Comparison of ENCODE assay signal across 7 mouse cellular contexts in the genomic region with DNA sequence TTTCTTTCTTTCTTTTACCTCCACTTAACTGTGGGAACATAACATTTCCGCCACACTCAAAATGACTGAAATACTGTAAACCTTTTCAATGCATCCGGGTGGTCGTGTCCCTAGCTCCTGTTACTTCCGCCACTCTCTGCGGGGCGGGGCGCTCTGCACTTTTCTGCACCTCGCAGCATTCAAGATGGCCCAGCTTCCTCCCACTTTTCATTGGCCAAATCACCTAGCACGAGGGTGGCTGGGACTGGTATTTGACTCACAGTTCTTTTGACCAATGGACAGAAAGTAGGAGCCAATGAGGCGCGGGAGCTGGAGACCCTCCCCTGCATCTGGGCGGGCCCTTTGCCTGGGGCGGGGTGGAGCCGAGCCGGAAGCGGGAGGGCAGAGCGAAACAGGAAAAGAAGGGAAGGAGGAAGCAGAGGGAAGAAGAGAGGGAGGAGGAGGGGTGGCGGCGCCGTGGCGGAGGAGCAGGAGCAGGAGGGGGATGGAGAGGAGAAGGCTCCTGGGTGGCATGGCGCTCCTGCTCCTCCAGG. TPM values are rescaled to one million over a fixed set of nuclear protein-coding genes. Genes with fewer than 3 reads are reported as not detected.
DNase-seq lines count a peak whose midpoint lies in the region; ATAC-seq lines count a peak whose summit lies in the region.

A gene (plus strand): TSS at position 365 of the 533 bp plus-strand sequence.

- DNase-seq in adrenal gland, postnatal 14 days, result peak; percentile 99
- DNase-seq in embryonic facial prominence, embryonic 11.5 days (ENCODE audit: low spot score), result peak; percentile 99
- DNase-seq in kidney, adult 11 months, result peak; percentile 99
- DNase-seq in limb, embryonic 10.5 days (ENCODE audit: low spot score), result peak; percentile 96
- DNase-seq in spleen, adult 12 weeks (ENCODE audit: low spot score), result peak; percentile 88

- H3K27me3 ChIP-seq in embryonic facial prominence, embryonic 11.5 days (ENCODE audit: control insufficient read depth, insufficient read depth, low read length), result no peaks in the 10 kb centered on the region
- no peaks in the 10 kb centered on the region for H3K27me3 ChIP-seq in limb, embryonic 10.5 days (ENCODE audit: low read depth, poor library complexity, severe bottlenecking)
- H3K27me3 ChIP-seq in midbrain, embryonic 13.5 days, result no peaks in the 10 kb centered on the region

- H3K9me3 ChIP-seq in embryonic facial prominence, embryonic 11.5 days (replicated peaks; ENCODE audit: control insufficient read depth, low read length), result no peaks in the 10 kb centered on the region
- no peaks in the 10 kb centered on the region for H3K9me3 ChIP-seq in limb, embryonic 10.5 days (replicated peaks)
- no peaks in the 10 kb centered on the region for H3K9me3 ChIP-seq in midbrain, embryonic 13.5 days

- H3K27ac ChIP-seq in embryonic facial prominence, embryonic 11.5 days (replicated peaks; ENCODE audit: low read depth, low read length), result 0 out of 2 replicates have a peak within 1 kb of the TSS, but pooled peaks have one; percentile 32
- H3K27ac ChIP-seq in limb, embryonic 10.5 days, result peak within 1 kb of the TSS; percentile 87
- H3K27ac ChIP-seq in midbrain, embryonic 13.5 days, result peak within 1 kb of the TSS; percentile 57; the same call in 1 of the 2 replicates

- peak; percentile 99 for ATAC-seq in embryonic facial prominence, embryonic 11.5 days (replicated peaks; ENCODE audit: insufficient number of reproducible peaks, low FRiP score, low TSS enrichment, low read depth)
- ATAC-seq in granulocyte monocyte progenitor cell, adult 5-6 weeks (replicated peaks; ENCODE audit: poor library complexity, severe bottlenecking), result peak; percentile 96
- peak; percentile 99 for ATAC-seq in midbrain, embryonic 13.5 days

- peak within 1 kb of the TSS; percentile 85 for H3K9ac ChIP-seq in embryonic facial prominence, embryonic 11.5 days (replicated peaks; ENCODE audit: low read length)
- H3K9ac ChIP-seq in midbrain, embryonic 13.5 days (replicated peaks), result peak within 1 kb of the TSS; percentile 81

- H3K4me1 ChIP-seq in embryonic facial prominence, embryonic 11.5 days (ENCODE audit: control insufficient read depth, insufficient read depth, low read length), result no peaks in the 10 kb centered on the region
- H3K4me1 ChIP-seq in limb, embryonic 10.5 days, result peaks cover 21% of the 10 kb centered on the region
- peaks cover 29% of the 10 kb centered on the region for H3K4me1 ChIP-seq in midbrain, embryonic 13.5 days (replicated peaks)

- under 1% methylated on average over 22 of the region's 22 CpGs for WGBS in embryonic facial prominence, embryonic 11.5 days
- WGBS in limb, embryonic 10.5 days, result under 1% methylated on average over 22 of the region's 22 CpGs
- 1% methylated on average over 22 of the region's 22 CpGs for WGBS in midbrain, embryonic 13.5 days

- H3K4me2 ChIP-seq in embryonic facial prominence, embryonic 11.5 days (ENCODE audit: low read depth, low read length), result peak within 1 kb of the TSS; percentile 82
- peak within 1 kb of the TSS; percentile 94 for H3K4me2 ChIP-seq in midbrain, embryonic 13.5 days (replicated peaks)

- no peaks in the 10 kb centered on the region for H3K36me3 ChIP-seq in embryonic facial prominence, embryonic 11.5 days (replicated peaks; ENCODE audit: control insufficient read depth, insufficient read depth, low read depth, low read length)
- peaks cover 49% of the 10 kb centered on the region for H3K36me3 ChIP-seq in limb, embryonic 10.5 days
- peaks cover 27% of the 10 kb centered on the region for H3K36me3 ChIP-seq in midbrain, embryonic 13.5 days

- peak within 1 kb of the TSS; percentile 87 for H3K4me3 ChIP-seq in embryonic facial prominence, embryonic 11.5 days (ENCODE audit: low read depth, low read length)
- H3K4me3 ChIP-seq in limb, embryonic 10.5 days, result peak within 1 kb of the TSS; percentile 94
- H3K4me3 ChIP-seq in midbrain, embryonic 13.5 days (replicated peaks), result peak within 1 kb of the TSS; percentile 85

RNA-seq across cellular contexts. Expression of the gene that starts here (rescaled TPM):
- 132 and 137 TPM in 2 replicates for total RNA-seq in adrenal gland, postnatal 14 days (2021)
- 30.1 and 34.4 TPM in 2 replicates for polyA plus RNA-seq in embryonic facial prominence, embryonic 11.5 days (2014; fragmentation: Nextera tagmentation; extraction: Ambion mirVana)
- total RNA-seq in granulocyte monocyte progenitor cell, adult 5-6 weeks (2014; fragmentation: Nextera tagmentation), result 19.7 and 25.6 TPM in 2 replicates
- total RNA-seq in granulocyte monocyte progenitor cell, adult 5-6 weeks (2017), result 20.2 and 23.5 TPM in 2 replicates
- 49.8 and 52.3 TPM in 2 replicates for polyA plus RNA-seq in limb, embryonic 10.5 days (2016; fragmentation: Nextera tagmentation; extraction: Ambion mirVana)
- 38.9 and 41.9 TPM in 2 replicates for polyA plus RNA-seq in midbrain, embryonic 13.5 days (2015; fragmentation: Nextera tagmentation; extraction: Ambion mirVana)

Comparison
In these comparisons a context has a peak if more than half of its experiments do, and no peak if none do; other contexts are left out.
1. Peak in every context shown above with its lines: DNase-seq, ATAC-seq, H3K4me3 ChIP-seq and H3K27ac ChIP-seq.
2. H3K27ac ChIP-seq: peak in every context shown above with its lines; median percentile 87 in limb, embryonic 10.5 days; 57 in midbrain, embryonic 13.5 days; 32 in embryonic facial prominence, embryonic 11.5 days.